Mouse (Mus musculus): Measurements from ENCODE around the gene Gm28043. TPM values are rescaled to one million over a fixed set of nuclear protein-coding genes. Genes with fewer than 3 reads are reported as not detected.

Gene Gm28043
- polyA plus RNA-seq, 1 experiment from 2014 or later, result 2.3 TPM

DNA sequence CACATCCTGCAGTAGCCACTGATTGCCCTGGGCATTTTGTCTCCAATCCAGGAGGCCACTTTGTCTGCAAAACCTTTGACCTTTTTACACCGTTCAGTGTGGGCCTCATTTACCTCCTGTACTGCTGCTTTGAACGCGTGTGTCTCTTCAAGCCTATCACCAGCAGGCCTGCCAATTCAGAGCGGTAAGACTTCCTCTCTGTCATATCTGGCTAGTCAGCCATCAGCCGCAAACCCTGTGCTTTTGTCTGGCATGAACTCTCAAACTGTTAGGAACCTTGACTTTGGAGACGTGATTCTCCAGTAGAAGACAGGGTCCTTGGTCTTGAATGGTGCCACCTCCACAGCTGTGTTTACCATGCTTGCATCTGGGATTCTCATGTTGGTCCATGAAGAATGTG is 75.6 kb downstream of the Gm28043 start:
- no peak for DNase-seq (ENCODE audit: low spot score)
- Histone ChIP-seq H3K27ac (no peak overlapping the region), H3K36me3 (peaks cover 84% of the 10 kb centered on the region), H3K27me3 (ENCODE audit: insufficient read depth, poor library complexity, severe bottlenecking) (no peaks in the 10 kb centered on the region), H3K9me3 (no peaks in the 10 kb centered on the region), H3K4me3 (no peak overlapping the region), H3K4me1 (peaks cover 42% of the 10 kb centered on the region)
- WGBS, result 75% methylated on average over 6 of the region's 6 CpGs

DNA sequence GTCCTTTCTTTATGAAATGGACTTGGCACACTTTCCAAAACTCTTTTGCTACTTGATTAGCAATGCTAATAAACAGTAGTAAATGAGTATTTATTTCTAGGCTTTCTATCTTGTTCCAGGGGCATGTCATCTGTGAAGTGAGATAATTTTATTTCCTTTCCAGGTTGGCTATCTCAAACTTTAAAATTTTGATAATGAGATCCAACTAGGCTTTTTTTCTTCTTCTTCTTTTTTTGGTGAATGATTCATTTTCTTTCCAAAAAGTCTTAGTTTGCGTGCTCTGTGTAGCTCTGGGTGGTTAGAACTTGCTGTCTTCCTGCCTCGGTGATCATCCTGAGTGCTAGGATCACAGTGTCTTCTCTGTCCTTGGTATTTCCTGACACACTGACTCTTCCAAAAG is 78.2 kb downstream of the Gm28043 start:
- peaks cover 81% of the 10 kb centered on the region for H3K36me3 ChIP-seq

DNA sequence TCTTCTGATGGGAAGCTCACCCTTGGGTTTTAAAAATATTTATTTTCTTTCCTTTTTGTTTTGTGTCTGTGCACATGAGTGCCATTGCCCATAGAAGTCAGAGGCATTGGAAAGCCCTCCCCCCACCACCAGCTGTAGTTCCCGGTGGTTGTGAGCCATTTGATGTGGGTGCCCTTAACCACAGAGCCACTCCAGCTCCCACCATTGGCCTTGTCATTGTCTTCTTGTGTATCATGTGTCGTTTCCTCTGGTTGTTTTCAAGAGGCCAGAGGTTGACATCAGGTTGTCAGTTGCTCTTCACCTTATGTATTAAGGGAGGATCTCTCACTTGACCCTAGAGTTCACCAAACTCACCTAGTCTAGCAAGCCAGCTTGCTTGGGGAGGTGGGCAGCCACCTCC is 78.9 kb downstream of the Gm28043 start:
- 80% methylated on average over 2 of the region's 2 CpGs for WGBS
- Histone ChIP-seq H3K4me3 (no peak overlapping the region), H3K9me3 (no peaks in the 10 kb centered on the region), H3K27ac (no peak overlapping the region), H3K36me3 (peaks cover 82% of the 10 kb centered on the region), H3K27me3 (ENCODE audit: insufficient read depth, poor library complexity, severe bottlenecking) (no peaks in the 10 kb centered on the region), H3K4me1 (peaks cover 11% of the 10 kb centered on the region)
- no peak for DNase-seq (ENCODE audit: low spot score)

More for the DNA sequence above, 78.2 kb downstream of the Gm28043 start:
- no peak overlapping the region for H3K4me3 ChIP-seq
- no peak overlapping the region for H3K27ac ChIP-seq
- no peaks in the 10 kb centered on the region for H3K9me3 ChIP-seq
- peaks cover 17% of the 10 kb centered on the region for H3K4me1 ChIP-seq
- 95% methylated on average over 2 of the region's 2 CpGs for WGBS
- no peak for DNase-seq (ENCODE audit: low spot score)
- H3K27me3 ChIP-seq (ENCODE audit: insufficient read depth, poor library complexity, severe bottlenecking), result no peaks in the 10 kb centered on the region

GRCm38 (mm10) chr17:29694516-29694915 is 79.8 kb downstream of the Gm28043 start:
- 86% methylated on average over 4 of the region's 4 CpGs for WGBS

GRCm38 (mm10) chr17:29696940-29697339 is 82.3 kb downstream of the Gm28043 start:
- Histone ChIP-seq H3K27ac (no peak overlapping the region), H3K4me3 (no peak overlapping the region), H3K36me3 (peaks cover 84% of the 10 kb centered on the region), H3K9me3 (no peaks in the 10 kb centered on the region), H3K27me3 (ENCODE audit: insufficient read depth, poor library complexity, severe bottlenecking) (no peaks in the 10 kb centered on the region), H3K4me1 (no peaks in the 10 kb centered on the region)
- 96% methylated on average over 8 of the region's 8 CpGs for WGBS
- no peak for DNase-seq (ENCODE audit: low spot score)

More at GRCm38 (mm10) chr17:29694516-29694915, 79.8 kb downstream of the Gm28043 start:
- H3K9me3 ChIP-seq, result no peaks in the 10 kb centered on the region
- H3K36me3 ChIP-seq, result peaks cover 83% of the 10 kb centered on the region
- no peaks in the 10 kb centered on the region for H3K27me3 ChIP-seq (ENCODE audit: insufficient read depth, poor library complexity, severe bottlenecking)
- no peak for DNase-seq (ENCODE audit: low spot score)
- H3K27ac ChIP-seq, result no peak overlapping the region
- 0 out of 2 replicates have a peak, but pooled peaks cover 8% of the 10 kb centered on the region for H3K4me1 ChIP-seq
- H3K4me3 ChIP-seq, result no peak overlapping the region

GRCm38 (mm10) chr17:29698421-29698820 is 83.7 kb downstream of the Gm28043 start:
- Histone ChIP-seq H3K9me3 (no peaks in the 10 kb centered on the region), H3K4me3 (no peak overlapping the region), H3K4me1 (no peaks in the 10 kb centered on the region), H3K27me3 (ENCODE audit: insufficient read depth, poor library complexity, severe bottlenecking) (no peaks in the 10 kb centered on the region), H3K27ac (no peak overlapping the region), H3K36me3 (peaks cover 95% of the 10 kb centered on the region)
- DNase-seq (ENCODE audit: low spot score), result no peak
- 81% methylated on average over 6 of the region's 6 CpGs for WGBS

- H3K36me3 ChIP-seq, result peaks cover 90% of the 10 kb centered on the region
- WGBS, result 96% methylated on average over 7 of the region's 7 CpGs
- H3K27me3 ChIP-seq (ENCODE audit: insufficient read depth, poor library complexity, severe bottlenecking), result no peaks in the 10 kb centered on the region
- no peak overlapping the region for H3K27ac ChIP-seq
- DNase-seq (ENCODE audit: low spot score), result no peak
- 0 out of 2 replicates have a peak, but pooled peaks cover 3% of the 10 kb centered on the region for H3K4me1 ChIP-seq
- no peak overlapping the region for H3K4me3 ChIP-seq
- no peaks in the 10 kb centered on the region for H3K9me3 ChIP-seq
Measured at GRCm38 (mm10) chr17:29700573-29700972, 85.9 kb downstream of the Gm28043 start.

- WGBS, result 84% methylated on average over 4 of the region's 4 CpGs
- H3K27ac ChIP-seq, result no peak overlapping the region; the same call in 1 of the 2 replicates
- H3K36me3 ChIP-seq, result peaks cover 69% of the 10 kb centered on the region
- H3K9me3 ChIP-seq, result no peaks in the 10 kb centered on the region
- no peak overlapping the region for H3K4me3 ChIP-seq
- no peaks in the 10 kb centered on the region for H3K27me3 ChIP-seq (ENCODE audit: insufficient read depth, poor library complexity, severe bottlenecking)
- H3K4me1 ChIP-seq, result peaks cover 22% of the 10 kb centered on the region
- no peak for DNase-seq (ENCODE audit: low spot score)
Measured at GRCm38 (mm10) chr17:29702938-29703710, 88.4 kb downstream of the Gm28043 start.

DNA sequence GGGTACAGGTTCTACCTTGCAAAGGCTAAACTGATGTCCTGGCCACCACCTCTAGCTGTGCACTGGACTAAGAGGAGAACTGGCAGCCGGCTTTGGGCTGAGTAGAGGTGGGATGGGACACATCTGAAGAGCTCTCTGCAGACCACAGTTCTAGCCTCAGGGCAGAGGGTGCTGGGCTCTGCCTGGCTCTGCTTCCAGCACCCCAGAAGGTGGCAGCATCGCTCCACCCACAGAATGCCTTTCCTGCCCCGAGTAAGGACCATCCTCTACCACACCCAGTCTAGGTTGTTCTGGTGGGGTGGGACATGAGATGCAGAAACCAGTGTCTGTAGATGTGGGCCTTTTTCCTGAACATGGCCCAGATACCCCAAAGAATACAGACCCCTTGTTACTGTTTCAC is 90.1 kb downstream of the Gm28043 start:
- H3K9me3 ChIP-seq, result no peaks in the 10 kb centered on the region
- H3K36me3 ChIP-seq, result peaks cover 57% of the 10 kb centered on the region

GRCm38 (mm10) chr17:29705881-29706280 is 91.2 kb downstream of the Gm28043 start:
- no peak for DNase-seq (ENCODE audit: low spot score)
- WGBS, result 79% methylated on average over 5 of the region's 5 CpGs
- peaks cover 46% of the 10 kb centered on the region for H3K36me3 ChIP-seq
- H3K9me3 ChIP-seq, result no peaks in the 10 kb centered on the region
- H3K4me3 ChIP-seq, result no peak overlapping the region
- H3K4me1 ChIP-seq, result peaks cover 50% of the 10 kb centered on the region
- no peaks in the 10 kb centered on the region for H3K27me3 ChIP-seq (ENCODE audit: insufficient read depth, poor library complexity, severe bottlenecking)
- no peak overlapping the region for H3K27ac ChIP-seq

More for the DNA sequence above, 90.1 kb downstream of the Gm28043 start:
- no peak overlapping the region for H3K4me3 ChIP-seq
- 35% methylated on average over 3 of the region's 3 CpGs for WGBS
- no peaks in the 10 kb centered on the region for H3K27me3 ChIP-seq (ENCODE audit: insufficient read depth, poor library complexity, severe bottlenecking)
- H3K4me1 ChIP-seq, result peaks cover 39% of the 10 kb centered on the region
- no peak overlapping the region for H3K27ac ChIP-seq
- no peak for DNase-seq (ENCODE audit: low spot score)

- no peak overlapping the region for H3K27ac ChIP-seq
- 69% methylated on average over 5 of the region's 5 CpGs for WGBS
- no peak overlapping the region for H3K4me3 ChIP-seq
- DNase-seq (ENCODE audit: low spot score), result no peak
- H3K36me3 ChIP-seq, result peaks cover 35% of the 10 kb centered on the region
- no peaks in the 10 kb centered on the region for H3K9me3 ChIP-seq
- no peaks in the 10 kb centered on the region for H3K27me3 ChIP-seq (ENCODE audit: insufficient read depth, poor library complexity, severe bottlenecking)
- H3K4me1 ChIP-seq, result peaks cover 62% of the 10 kb centered on the region
Measured at GRCm38 (mm10) chr17:29706981-29707545, 92.4 kb downstream of the Gm28043 start.

DNA sequence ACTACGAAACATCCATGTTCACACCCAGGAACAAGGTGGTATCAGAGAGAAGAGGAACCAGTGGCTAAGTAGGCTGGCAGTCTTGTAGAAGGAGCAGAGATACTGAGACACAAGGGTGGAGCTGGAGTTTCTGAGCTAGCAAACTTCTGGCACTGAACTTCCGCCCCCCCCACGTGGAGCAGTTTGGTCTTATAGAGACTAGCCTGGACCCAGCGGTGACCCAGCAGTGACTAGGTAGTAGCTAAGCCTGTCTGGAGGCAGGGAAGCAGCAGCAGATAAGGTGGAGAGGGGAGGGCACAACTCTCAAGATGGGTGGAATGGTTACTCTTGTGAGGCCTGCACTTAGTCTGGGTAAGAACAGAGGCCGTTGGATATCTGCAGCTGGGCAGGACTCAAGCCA is 94.1 kb downstream of the Gm28043 start:
- WGBS, result 54% methylated on average over 5 of the region's 5 CpGs
- H3K27ac ChIP-seq, result 0 out of 2 replicates have a peak overlapping the region, but pooled peaks have one; percentile 49

DNA sequence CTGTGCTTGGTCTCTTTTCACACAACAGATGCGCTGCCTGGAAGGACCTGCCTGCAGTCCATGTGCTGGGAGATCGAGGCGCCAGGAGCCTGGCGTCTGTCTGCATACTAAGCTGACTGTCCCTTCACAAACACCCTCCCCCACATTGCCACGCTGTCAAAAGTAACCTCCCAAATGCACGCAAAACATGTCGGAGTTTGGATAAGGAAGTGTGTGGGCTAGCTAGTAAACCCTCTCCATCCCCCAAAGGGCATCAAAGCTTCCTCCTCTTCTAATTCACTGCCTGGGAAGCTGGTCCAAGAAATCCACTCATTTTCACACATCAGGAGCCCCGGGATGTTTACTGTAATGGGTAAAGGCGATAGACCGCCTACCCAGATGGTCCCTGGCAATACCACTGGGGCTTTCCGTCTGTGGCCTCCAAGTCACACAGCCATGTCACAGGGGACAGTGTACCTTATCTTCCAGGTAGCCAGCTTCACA is 95.9 kb downstream of the Gm28043 start:
- WGBS, result 53% methylated on average over 11 of the region's 11 CpGs
- no peaks in the 10 kb centered on the region for H3K27me3 ChIP-seq (ENCODE audit: insufficient read depth, poor library complexity, severe bottlenecking)
- H3K27ac ChIP-seq, result peak overlapping the region; percentile 47
- H3K36me3 ChIP-seq, result peaks cover 9% of the 10 kb centered on the region
- H3K4me1 ChIP-seq, result peaks cover 74% of the 10 kb centered on the region
- DNase-seq (ENCODE audit: low spot score), result no peak
- no peaks in the 10 kb centered on the region for H3K9me3 ChIP-seq
- no peak overlapping the region for H3K4me3 ChIP-seq

More for the DNA sequence above, 94.1 kb downstream of the Gm28043 start:
- Histone ChIP-seq H3K36me3 (peaks cover 17% of the 10 kb centered on the region), H3K9me3 (no peaks in the 10 kb centered on the region), H3K27me3 (ENCODE audit: insufficient read depth, poor library complexity, severe bottlenecking) (no peaks in the 10 kb centered on the region), H3K4me3 (no peak overlapping the region), H3K4me1 (peaks cover 70% of the 10 kb centered on the region)
- DNase-seq (ENCODE audit: low spot score), result no peak

Data from heart, embryonic 10.5 days (tissue).